In genomic region chr7:121120143-121120818, GRCm38 (mm10) we compare ENCODE assay signal across 8 mouse cellular contexts. TPM values are rescaled to one million over a fixed set of nuclear protein-coding genes. Genes with fewer than 3 reads are reported as not detected.
DNase-seq lines count a peak whose midpoint lies in the region; ATAC-seq and TF ChIP-seq lines count a peak whose summit lies in the region.

No protein-coding gene starts in this region.

- H3K4me3 ChIP-seq in MEL (ENCODE audit: control insufficient read depth in 1 of 2, insufficient read depth in 1 of 2, low read depth in 2 of 2, low read length in 2 of 2) = no peak overlapping the region
- no peak overlapping the region for H3K4me3 ChIP-seq in cerebellum, adult 2 months (replicated peaks; ENCODE audit: insufficient read depth, low read depth, low read length)
- no peak overlapping the region for H3K4me3 ChIP-seq in hindbrain, embryonic 10.5 days
- H3K4me3 ChIP-seq in lung, postnatal 0 days (ENCODE audit: low read depth, low read length) = no peak overlapping the region

- DNase-seq in MEL (ENCODE audit: low read depth, low spot score) = peak; percentile 80
- DNase-seq in cerebellum, adult 2 months = peak; percentile 56 to 77
- DNase-seq in forelimb bud, embryonic 11.5 days (ENCODE audit: low read depth, low spot score) = peak; percentile 80
- peak; percentile 79 for DNase-seq in hindbrain, embryonic 10.5 days (ENCODE audit: low spot score)
- peak; percentile 88 for DNase-seq in layer of hippocampus, adult 9-10 months (ENCODE audit: low spot score)
- DNase-seq in lung, postnatal 0 days (ENCODE audit: low spot score) = peak; percentile 88
- peak; percentile 59 for DNase-seq in ovary, postnatal 10 days (ENCODE audit: low spot score)
- DNase-seq in thymus, postnatal 0 days (ENCODE audit: low spot score) = peak; percentile 63

- H3K9me3 ChIP-seq in MEL (replicated peaks; ENCODE audit: insufficient read depth, low read length) = no peaks in the 10 kb centered on the region
- no peaks in the 10 kb centered on the region for H3K9me3 ChIP-seq in hindbrain, embryonic 10.5 days
- no peaks in the 10 kb centered on the region for H3K9me3 ChIP-seq in lung, postnatal 0 days (ENCODE audit: low read length)

- ATAC-seq in lung, postnatal 0 days = peak; percentile 88

- no peak for TF ChIP-seq POLR2A in MEL (IDR thresholded peaks at IDR 0.05; ENCODE audit: control insufficient read depth in 1 of 2, insufficient read depth in 1 of 2, low read depth in 1 of 2, low read length in 2 of 2, poor library complexity in 1 of 2)
- no peak for TF ChIP-seq POLR2A in cerebellum, adult 2 months (IDR thresholded peaks at IDR 0.05; ENCODE audit: borderline replicate concordance, insufficient read depth, low read length)

- 0 out of 4 replicates have a peak, but pooled peaks cover 0 to 1% of the 10 kb centered on the region in 2 experiments for H3K27me3 ChIP-seq in MEL (ENCODE audit: control insufficient read depth in 1 of 2, insufficient read depth in 2 of 2, low read length in 2 of 2)
- no peaks in the 10 kb centered on the region for H3K27me3 ChIP-seq in cerebellum, adult 2 months (ENCODE audit: control insufficient read depth, insufficient read depth, low read length)
- H3K27me3 ChIP-seq in hindbrain, embryonic 10.5 days (ENCODE audit: insufficient read depth, poor library complexity, severe bottlenecking) = no peaks in the 10 kb centered on the region
- no peaks in the 10 kb centered on the region for H3K27me3 ChIP-seq in lung, postnatal 0 days (replicated peaks; ENCODE audit: insufficient read depth, low read length)

- no peak overlapping the region for H3K4me2 ChIP-seq in lung, postnatal 0 days (replicated peaks; ENCODE audit: low read depth, low read length)

- TF ChIP-seq EP300 in MEL (IDR thresholded peaks at IDR 0.05; ENCODE audit: low read depth in 1 of 2, low read length in 2 of 2) = no peak
- no peak for TF ChIP-seq EP300 in lung, postnatal 0 days (IDR thresholded peaks at IDR 0.05)

- H3K36me3 ChIP-seq in MEL (ENCODE audit: control insufficient read depth in 1 of 2, insufficient read depth in 2 of 2, low read length in 2 of 2) = no peaks in the 10 kb centered on the region
- H3K36me3 ChIP-seq in hindbrain, embryonic 10.5 days = no peaks in the 10 kb centered on the region
- no peaks in the 10 kb centered on the region for H3K36me3 ChIP-seq in lung, postnatal 0 days (ENCODE audit: insufficient read depth, low read length)

- 10% methylated on average over 10 of the region's 10 CpGs for WGBS in cerebellum, adult 2 months
- WGBS in hindbrain, embryonic 10.5 days = 13% methylated on average over 10 of the region's 10 CpGs
- WGBS in lung, postnatal 0 days = 8% methylated on average over 10 of the region's 10 CpGs

- H3K79me2 ChIP-seq in MEL (ENCODE audit: control insufficient read depth, insufficient read depth, low read length, poor library complexity) = no peaks in the 10 kb centered on the region

- H3K9ac ChIP-seq in MEL (ENCODE audit: control insufficient read depth, low read depth, low read length, poor library complexity, severe bottlenecking) = peak overlapping the region; percentile 37; the same call in 1 of the 2 replicates
- no peak overlapping the region for H3K9ac ChIP-seq in lung, postnatal 0 days (replicated peaks; ENCODE audit: low read depth)

- H3K27ac ChIP-seq in MEL (ENCODE audit: control insufficient read depth, low read depth, low read length) = no peak overlapping the region
- H3K27ac ChIP-seq in cerebellum, adult 2 months (ENCODE audit: insufficient read depth, low read length) = no peak overlapping the region
- peak overlapping the region; percentile 54; the same call in 1 of the 2 replicates for H3K27ac ChIP-seq in hindbrain, embryonic 10.5 days
- H3K27ac ChIP-seq in lung, postnatal 0 days (ENCODE audit: low read length) = no peak overlapping the region

- peak; percentile 96 for TF ChIP-seq RAD21 in MEL (IDR thresholded peaks at IDR 0.05; ENCODE audit: low read depth, low read length)

- H3K4me1 ChIP-seq in MEL (ENCODE audit: control insufficient read depth in 1 of 2, insufficient read depth in 2 of 2, low read length in 2 of 2) = 0 out of 4 replicates have a peak, but pooled peaks cover 0 to 3% of the 10 kb centered on the region in 2 experiments
- no peaks in the 10 kb centered on the region for H3K4me1 ChIP-seq in cerebellum, adult 2 months (ENCODE audit: control insufficient read depth, insufficient read depth, low read length)
- no peaks in the 10 kb centered on the region for H3K4me1 ChIP-seq in hindbrain, embryonic 10.5 days (replicated peaks)
- H3K4me1 ChIP-seq in lung, postnatal 0 days (ENCODE audit: insufficient read depth, low read depth, low read length) = no peaks in the 10 kb centered on the region

- peak; percentile 65 to 93 (median 85) for TF ChIP-seq CTCF in MEL (IDR thresholded peaks at IDR 0.05 in 2 of 3, conservative IDR thresholded peaks at IDR 0.05 in 1 of 3; ENCODE audit: control insufficient read depth in 1 of 3, insufficient read depth in 1 of 3, low read depth in 2 of 3, low read length in 3 of 3, poor library complexity in 1 of 3, severe bottlenecking in 1 of 3)
- TF ChIP-seq CTCF in cerebellum, adult 2 months (IDR thresholded peaks at IDR 0.05; ENCODE audit: borderline replicate concordance, insufficient read depth, low read depth, low read length) = peak; percentile 75
- TF ChIP-seq CTCF in lung, postnatal 0 days (IDR thresholded peaks at IDR 0.05) = peak; percentile 93

TF ChIP-seq in MEL, 35 proteins besides CTCF, POLR2A, EP300 and RAD21:
- no peak for TF ChIP-seq CHD1 (IDR thresholded peaks at IDR 0.05; ENCODE audit: low read depth, low read length)
- peak; percentile 92 for TF ChIP-seq SMC3 (IDR thresholded peaks at IDR 0.05; ENCODE audit: low read depth, low read length)
- peak; percentile 87 for TF ChIP-seq ZC3H11A (IDR thresholded peaks at IDR 0.05; ENCODE audit: low read depth, low read length)
- TF ChIP-seq SIN3A (IDR thresholded peaks at IDR 0.05; ENCODE audit: low read length) = peak; percentile 36; the same call in 1 of the 2 replicates
TF ChIP-seq in MEL: peak in this region for 3.

RNA-seq across cellular contexts. Expression of gene Otoa, which starts 38.8 kb away (rescaled TPM):
- total RNA-seq in MEL (2012; rRNA removed) = 0.13 and 0.23 TPM in 2 replicates
- polyA plus RNA-seq in MEL (2012; ENCODE audit: insufficient read depth in 1 of 2, insufficient read length in 2 of 2, low read depth in 1 of 2, low replicate concordance in 2 of 2, missing spikeins in 1 of 2) = under 1 TPM in 1 of 2 experiments, not detected in 1; 0.04 TPM
- 0.51 and 0.90 TPM in 2 replicates for polyA plus RNA-seq in cerebellum, adult 2 months (2012; rRNA removed)
- polyA plus RNA-seq in hindbrain, embryonic 10.5 days (2016; fragmentation: Nextera tagmentation; extraction: Ambion mirVana) = 0.10 and 0.65 TPM in 2 replicates
- polyA plus RNA-seq in lung, postnatal 0 days (2015; fragmentation: Nextera tagmentation; extraction: Ambion mirVana) = 0.04 TPM in 2 replicates
- polyA plus RNA-seq in thymus, postnatal 0 days (2015; fragmentation: Nextera tagmentation; extraction: Ambion mirVana) = 0.18 and 0.48 TPM in 2 replicates

RNA-seq across cellular contexts. Expression of gene Igsf6, which starts 45.9 kb away (rescaled TPM):
- 0.08 and 0.10 TPM in 2 replicates for total RNA-seq in MEL (2012; rRNA removed)
- under 1 TPM in 1 of 2 experiments, not detected in 1; 0.42 TPM for polyA plus RNA-seq in MEL (2012; ENCODE audit: insufficient read depth in 1 of 2, insufficient read length in 2 of 2, low read depth in 1 of 2, low replicate concordance in 2 of 2, missing spikeins in 1 of 2)
- polyA plus RNA-seq in cerebellum, adult 2 months (2012; rRNA removed) = 0.14 and 0.28 TPM in 2 replicates
- polyA plus RNA-seq in hindbrain, embryonic 10.5 days (2016; fragmentation: Nextera tagmentation; extraction: Ambion mirVana) = 1.3 and 1.5 TPM in 2 replicates
- polyA plus RNA-seq in lung, postnatal 0 days (2015; fragmentation: Nextera tagmentation; extraction: Ambion mirVana) = 5.5 TPM in 2 replicates
- 2.5 and 2.9 TPM in 2 replicates for polyA plus RNA-seq in thymus, postnatal 0 days (2015; fragmentation: Nextera tagmentation; extraction: Ambion mirVana)
